Mouse (Mus musculus) liver, embryonic 13.5 days (tissue): ENCODE data around the gene S1pr3. TPM values are rescaled to one million over a fixed set of nuclear protein-coding genes. Genes with fewer than 3 reads are reported as not detected.

Source experiments
- ATAC-seq: fragments of 200-750 bp; cut with Nextera tagmentation; 2 replicates; pipeline ENCODE4 v1.8.0; 2017; ENCODE audit warnings: low read depth, mild to moderate bottlenecking, moderate number of reproducible peaks, moderate library complexity
- DNase-seq: peaks from one replicate; pipeline ENCODE4 v3.0.0; 2022
- H3K27ac ChIP-seq: fragments of 300-500 bp; sonication (generic); 2 replicates; pipeline ENCODE4 v1.5.1; 2015; ENCODE audit warnings: moderate library complexity, mild to moderate bottlenecking, inconsistent platforms
- H3K27me3 ChIP-seq: fragments of 300-500 bp; sonication (generic); 2 replicates; pipeline ENCODE4 v1.6.1; 2015; ENCODE audit warnings: mild to moderate bottlenecking, inconsistent platforms
- H3K36me3 ChIP-seq: fragments of 300-500 bp; sonication (generic); 2 replicates; pipeline ENCODE4 v1.6.1; 2015; ENCODE audit warnings: mild to moderate bottlenecking, inconsistent platforms
- H3K4me1 ChIP-seq: fragments of 300-500 bp; sonication (generic); replicated peaks from 2 replicates; pipeline ENCODE4 v1.6.1; 2015; ENCODE audit warnings: inconsistent platforms
- H3K4me2 ChIP-seq: fragments of 300-500 bp; sonication (generic); 2 replicates; pipeline ENCODE4 v1.6.1; 2015; ENCODE audit warnings: inconsistent platforms, mild to moderate bottlenecking, moderate library complexity
- H3K4me3 ChIP-seq: fragments of 300-500 bp; sonication (generic); replicated peaks from 2 replicates; pipeline ENCODE4 v1.5.1; 2015; ENCODE audit warnings: mild to moderate bottlenecking, inconsistent platforms
- H3K9ac ChIP-seq: fragments of 300-500 bp; sonication (generic); 2 replicates; pipeline ENCODE4 v1.6.1; 2015; ENCODE audit warnings: mild to moderate bottlenecking, inconsistent platforms
- H3K9me3 ChIP-seq: fragments of 300-500 bp; sonication (generic); replicated peaks from 2 replicates; pipeline ENCODE4 v1.6.1; 2016; ENCODE audit warnings: inconsistent platforms
- WGBS: fragments of 180-500 bp; shearing (Covaris S2); methylation state at CpG from one replicate; pipeline ENCODE4 v1.1.7; 2015; ENCODE audit not compliant: insufficient replicate concordance; 5-methylcytosine and 5-hydroxymethylcytosine counted together
- polyA plus RNA-seq: library from polyadenylated mRNA; unstranded; fragments of >200 nt; fragmentation: Nextera tagmentation; extraction: Ambion mirVana; gene quantifications from 2 replicates; pipeline ENCODE4 v1.2.1, GENCODE M21; 2015

S1pr3 gene
- polyA plus RNA-seq, 1 experiment from 2014 or later, result 1.8 TPM

DNA sequence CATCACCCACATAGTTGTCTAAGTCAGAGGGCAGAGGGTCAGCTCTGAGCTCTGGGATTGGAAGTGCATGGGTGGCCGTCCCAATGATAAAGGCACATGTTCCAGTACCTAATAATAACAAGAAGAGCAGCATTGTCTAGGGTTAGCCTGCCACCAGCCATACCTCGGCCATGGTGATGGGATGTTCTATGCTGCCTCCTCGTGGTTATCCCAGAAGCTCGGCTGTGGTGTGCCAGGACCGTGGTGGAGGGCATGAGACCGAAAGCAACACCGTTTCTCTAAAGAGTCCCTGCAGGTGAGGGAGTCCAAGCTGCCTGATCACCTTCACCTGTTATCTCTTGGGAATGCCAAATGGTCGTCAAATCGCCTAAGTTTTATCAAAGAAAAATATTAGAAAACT lies 15.2 kb downstream of the S1pr3 start:
- H3K4me3 ChIP-seq, result no peak overlapping the region
- no peak overlapping the region for H3K4me2 ChIP-seq
- H3K4me1 ChIP-seq, result no peaks in the 10 kb centered on the region
- no peaks in the 10 kb centered on the region for H3K27me3 ChIP-seq
- DNase-seq (no peak), ATAC-seq (no peak)
- WGBS, result 57% methylated on average over 9 of the region's 9 CpGs
- no peaks in the 10 kb centered on the region for H3K36me3 ChIP-seq
- H3K27ac ChIP-seq, result no peak overlapping the region
- H3K9ac ChIP-seq, result no peak overlapping the region
- H3K9me3 ChIP-seq, result no peaks in the 10 kb centered on the region

DNA sequence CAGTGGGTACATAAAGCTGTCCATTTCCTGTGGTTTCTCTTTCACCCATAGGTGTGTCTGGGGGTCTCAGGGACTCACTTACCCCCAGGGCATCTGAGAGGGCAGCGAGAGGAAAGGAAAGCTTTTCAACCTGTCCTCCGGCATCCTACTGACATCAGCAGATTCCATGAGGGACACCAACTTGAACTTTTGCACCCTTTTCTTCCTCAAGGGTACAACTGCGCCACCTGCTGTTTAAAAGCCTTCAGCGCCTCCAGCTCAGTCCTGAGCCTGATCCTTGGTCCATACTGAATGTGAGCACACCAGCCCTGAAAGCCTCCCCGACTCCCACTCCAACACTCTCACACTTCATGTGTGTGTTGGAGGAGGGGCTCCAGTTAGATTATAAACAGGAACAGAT lies 16.2 kb downstream of the S1pr3 start:
- DNase-seq (no peak), ATAC-seq (no peak)
- no peak overlapping the region for H3K9ac ChIP-seq
- H3K27me3 ChIP-seq, result no peaks in the 10 kb centered on the region
- no peaks in the 10 kb centered on the region for H3K4me1 ChIP-seq
- no peaks in the 10 kb centered on the region for H3K36me3 ChIP-seq
- H3K4me3 ChIP-seq, result no peak overlapping the region
- H3K9me3 ChIP-seq, result no peaks in the 10 kb centered on the region
- no peak overlapping the region for H3K4me2 ChIP-seq
- WGBS, result 19% methylated on average over 5 of the region's 5 CpGs
- no peak overlapping the region for H3K27ac ChIP-seq

DNA sequence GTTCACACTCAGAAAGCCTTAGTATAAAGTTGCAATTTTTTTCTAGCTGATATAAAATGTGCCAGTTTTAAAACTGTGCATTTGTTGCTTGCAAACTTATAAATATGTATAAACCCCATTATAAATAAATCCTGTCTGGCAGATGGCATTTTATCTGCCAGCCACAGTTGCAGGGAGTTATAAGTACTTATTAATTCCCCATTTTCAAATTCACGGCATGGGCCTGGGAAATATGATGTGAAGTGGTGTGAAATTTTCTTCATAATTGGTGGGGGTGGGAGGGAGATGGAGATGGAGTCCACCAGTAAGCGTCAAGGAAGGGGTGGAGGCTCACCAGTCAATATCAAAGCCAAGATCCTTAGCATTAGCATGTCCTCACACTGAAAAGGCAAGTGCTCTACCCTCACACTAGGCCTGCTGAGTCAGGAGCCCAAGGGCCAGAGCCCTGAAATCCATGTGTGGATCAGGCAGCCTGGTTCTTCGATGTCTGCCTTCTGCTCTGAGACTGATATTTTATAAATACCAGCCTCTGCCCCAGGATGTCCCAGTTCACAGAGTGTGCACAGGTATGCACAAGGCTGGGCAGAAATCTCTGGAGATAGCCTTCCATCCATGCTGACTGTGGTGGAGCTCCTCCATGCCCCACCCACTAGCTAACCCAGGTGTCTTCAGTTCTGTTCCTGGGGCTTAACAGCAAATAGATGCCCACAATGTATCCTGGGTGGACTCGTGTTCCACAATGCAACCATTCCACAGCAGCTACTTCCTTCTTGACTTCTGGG lies 17.4 kb downstream of the S1pr3 start:
- no peaks in the 10 kb centered on the region for H3K9me3 ChIP-seq
- no peaks in the 10 kb centered on the region for H3K4me1 ChIP-seq
- 58% methylated on average over 4 of the region's 4 CpGs for WGBS
- no peak for ATAC-seq
- no peak for DNase-seq
- H3K4me3 ChIP-seq, result no peak overlapping the region
- no peak overlapping the region for H3K9ac ChIP-seq
- no peak overlapping the region for H3K27ac ChIP-seq
- no peak overlapping the region for H3K4me2 ChIP-seq
- no peaks in the 10 kb centered on the region for H3K27me3 ChIP-seq
- no peaks in the 10 kb centered on the region for H3K36me3 ChIP-seq

DNA sequence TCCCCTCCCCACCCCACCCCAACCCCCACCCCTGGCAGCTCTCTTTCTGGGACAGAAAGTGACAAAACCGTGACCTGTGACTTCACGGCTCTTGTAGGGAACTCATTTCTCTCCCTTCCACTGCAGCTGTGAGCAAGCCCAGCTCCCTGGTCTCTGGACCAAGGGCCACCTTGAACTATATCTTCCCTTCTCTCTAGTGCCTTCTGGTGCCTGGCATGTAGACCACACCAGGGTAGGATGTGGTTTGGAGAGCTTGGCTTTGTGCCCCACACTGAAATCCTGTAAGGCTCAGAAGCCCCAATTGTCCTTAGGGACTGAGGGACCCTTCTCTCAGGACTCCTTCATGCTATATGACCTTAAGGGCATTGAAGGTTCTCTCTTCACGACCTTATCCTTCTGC lies 24.9 kb downstream of the S1pr3 start:
- H3K36me3 ChIP-seq, result no peaks in the 10 kb centered on the region
- H3K9ac ChIP-seq, result no peak overlapping the region
- H3K9me3 ChIP-seq, result no peaks in the 10 kb centered on the region
- ATAC-seq (no peak), DNase-seq (no peak)
- no peak overlapping the region for H3K4me3 ChIP-seq
- H3K4me2 ChIP-seq, result no peak overlapping the region
- no peaks in the 10 kb centered on the region for H3K27me3 ChIP-seq
- no peaks in the 10 kb centered on the region for H3K4me1 ChIP-seq
- H3K27ac ChIP-seq, result no peak overlapping the region
- 44% methylated on average over 3 of the region's 3 CpGs for WGBS

DNA sequence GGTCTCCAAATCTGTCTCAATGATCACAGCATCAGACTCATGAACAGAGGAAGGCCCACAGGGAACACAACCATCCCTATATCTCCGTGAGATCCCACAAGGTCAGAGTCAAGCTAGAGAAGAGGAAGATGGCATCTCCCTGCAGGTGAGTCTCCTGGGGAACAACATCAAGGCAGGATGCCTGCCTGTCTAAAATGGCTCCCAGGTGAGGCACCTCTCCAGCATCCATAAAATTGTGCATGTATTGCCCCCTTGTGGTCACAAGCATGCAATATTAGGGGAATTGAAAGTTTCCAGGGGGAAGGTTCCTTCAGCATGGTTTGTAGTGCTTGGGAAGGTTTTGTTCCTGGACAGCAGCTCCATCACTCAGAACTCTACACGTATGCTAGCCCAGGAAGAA lies 26.0 kb downstream of the S1pr3 start:
- no peak overlapping the region for H3K9ac ChIP-seq
- H3K27ac ChIP-seq, result no peak overlapping the region
- no peak overlapping the region for H3K4me3 ChIP-seq
- WGBS, result 28% methylated on average over 2 of the region's 2 CpGs
- H3K36me3 ChIP-seq, result no peaks in the 10 kb centered on the region
- no peaks in the 10 kb centered on the region for H3K4me1 ChIP-seq
- H3K27me3 ChIP-seq, result no peaks in the 10 kb centered on the region
- no peak for ATAC-seq
- H3K4me2 ChIP-seq, result no peak overlapping the region
- no peaks in the 10 kb centered on the region for H3K9me3 ChIP-seq
- DNase-seq, result no peak

DNA sequence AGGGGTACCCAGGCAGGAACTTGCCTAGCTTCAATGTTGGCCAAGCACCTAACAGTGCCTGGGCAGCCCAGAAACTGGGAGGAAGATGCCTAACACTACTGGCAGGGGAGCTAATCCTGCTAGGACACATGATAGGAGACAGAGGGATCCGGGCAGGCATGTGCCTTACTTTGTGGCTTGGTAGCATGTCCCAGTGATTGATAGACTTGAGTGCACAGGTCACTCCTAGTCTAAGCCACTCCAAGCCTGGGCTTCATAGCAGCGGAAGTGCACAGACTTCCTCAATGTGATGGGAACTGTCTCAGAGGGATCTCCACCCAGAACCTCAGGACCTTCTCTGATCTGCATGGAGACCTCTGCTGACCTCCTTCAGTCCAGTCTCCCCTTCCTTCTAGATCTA lies 26.7 kb downstream of the S1pr3 start:
- Histone ChIP-seq H3K27me3 (no peaks in the 10 kb centered on the region), H3K27ac (no peak overlapping the region), H3K36me3 (no peaks in the 10 kb centered on the region), H3K9ac (no peak overlapping the region), H3K4me1 (no peaks in the 10 kb centered on the region), H3K4me3 (no peak overlapping the region), H3K9me3 (no peaks in the 10 kb centered on the region), H3K4me2 (no peak overlapping the region)
- ATAC-seq (no peak), DNase-seq (no peak)
- WGBS, result 57% methylated on average over 2 of the region's 2 CpGs

DNA sequence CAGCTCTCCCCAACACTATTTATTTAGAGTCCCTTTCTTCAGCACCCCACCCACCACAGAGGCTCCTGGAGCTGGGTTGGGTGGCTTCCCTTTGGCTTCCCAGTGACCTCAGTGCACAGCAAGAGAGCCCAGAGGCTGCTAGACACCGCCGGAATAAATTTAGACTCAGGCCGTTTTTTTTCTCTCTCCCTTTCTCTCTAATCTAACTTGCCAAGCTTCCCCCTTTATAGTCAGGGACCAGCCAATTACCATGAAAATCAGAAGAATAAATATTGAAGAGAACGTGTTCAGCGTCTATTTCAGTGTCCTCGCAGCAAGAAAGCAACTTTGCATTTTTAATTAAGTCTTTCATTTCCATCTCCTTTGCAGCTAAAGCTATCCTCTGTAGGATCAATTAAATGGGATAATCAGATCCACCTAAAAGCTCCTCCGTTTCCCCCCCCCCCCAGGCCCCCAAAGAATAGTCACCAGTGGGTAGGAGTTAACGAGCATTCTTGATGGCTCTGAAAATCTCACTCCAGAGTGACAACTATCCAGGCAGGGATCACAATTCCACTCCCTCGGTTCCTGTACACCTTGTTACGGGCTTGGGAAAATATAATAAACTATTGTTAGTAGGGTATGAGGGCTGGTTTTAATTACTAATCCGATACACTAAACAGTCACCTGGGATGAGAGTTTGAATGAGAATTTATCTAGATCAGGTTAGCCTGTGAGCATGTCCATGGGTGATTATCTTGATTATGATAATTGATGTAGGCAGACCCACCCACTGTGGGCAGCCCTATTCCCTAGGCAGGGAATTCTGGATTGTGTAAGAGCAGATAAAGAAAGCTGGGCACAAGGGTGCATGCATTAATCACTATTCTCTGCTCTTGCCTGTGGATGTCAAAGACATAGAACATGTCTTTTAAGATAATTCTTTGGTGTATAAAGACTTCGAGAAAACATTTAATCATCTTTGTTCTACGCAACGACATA lies 29.0 kb downstream of the S1pr3 start:
- no peak overlapping the region for H3K4me3 ChIP-seq
- H3K36me3 ChIP-seq, result no peaks in the 10 kb centered on the region
- DNase-seq (no peak), ATAC-seq (no peak)
- WGBS, result 61% methylated on average over 14 of the region's 14 CpGs
- no peaks in the 10 kb centered on the region for H3K27me3 ChIP-seq
- H3K4me1 ChIP-seq, result no peaks in the 10 kb centered on the region
- no peak overlapping the region for H3K4me2 ChIP-seq
- H3K9me3 ChIP-seq, result no peaks in the 10 kb centered on the region
- no peak overlapping the region for H3K27ac ChIP-seq
- H3K9ac ChIP-seq, result no peak overlapping the region

DNA sequence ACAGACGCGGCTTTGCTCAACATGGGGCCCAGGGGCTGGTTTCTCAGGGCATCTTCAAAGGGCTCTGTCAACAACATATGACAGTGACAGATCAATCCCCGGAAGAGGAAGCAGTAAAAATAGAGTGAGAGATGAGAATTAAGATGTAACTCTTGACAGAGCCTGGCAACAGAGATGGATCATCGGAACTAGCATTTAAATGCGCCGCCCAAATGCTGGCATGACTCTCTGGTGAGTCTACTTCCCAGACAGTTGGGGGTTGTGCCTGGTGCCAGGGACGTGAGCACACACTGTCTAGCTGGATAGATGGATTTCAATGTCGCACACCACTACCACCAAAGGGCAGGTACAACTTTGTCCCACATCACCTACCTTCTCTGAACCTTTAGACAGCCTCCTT lies 34.5 kb downstream of the S1pr3 start:
- no peak for ATAC-seq
- WGBS, result 76% methylated on average over 8 of the region's 8 CpGs

DNA sequence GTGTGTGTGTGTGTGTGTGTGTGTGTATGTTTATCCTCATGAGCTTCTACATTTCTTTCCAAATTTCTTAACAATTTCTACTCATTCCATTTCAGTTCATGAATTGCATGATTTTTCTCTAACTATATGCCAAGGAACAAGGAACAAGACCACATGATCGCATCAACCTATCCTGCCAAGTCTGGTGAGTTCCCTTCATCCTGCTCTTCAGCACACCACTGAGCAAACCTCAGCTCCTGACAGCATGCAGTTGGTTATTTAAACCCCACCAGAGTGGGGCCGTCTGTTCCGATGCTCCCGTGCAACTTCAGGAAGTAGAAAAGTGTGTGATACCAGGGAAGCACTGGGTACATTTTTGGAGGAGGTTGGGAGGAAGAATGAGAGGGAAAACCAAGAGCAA lies 38.1 kb downstream of the S1pr3 start:
- Histone ChIP-seq H3K36me3 (no peaks in the 10 kb centered on the region), H3K4me3 (no peak overlapping the region), H3K27me3 (no peaks in the 10 kb centered on the region), H3K4me1 (no peaks in the 10 kb centered on the region), H3K27ac (no peak overlapping the region), H3K9me3 (no peaks in the 10 kb centered on the region), H3K9ac (no peak overlapping the region), H3K4me2 (no peak overlapping the region)
- ATAC-seq, result no peak
- 49% methylated on average over 4 of the region's 4 CpGs for WGBS
- no peak for DNase-seq

More for the DNA sequence above, 34.5 kb downstream of the S1pr3 start:
- Histone ChIP-seq H3K9ac (no peak overlapping the region), H3K36me3 (no peaks in the 10 kb centered on the region), H3K9me3 (no peaks in the 10 kb centered on the region), H3K4me3 (no peak overlapping the region), H3K4me2 (no peak overlapping the region), H3K4me1 (no peaks in the 10 kb centered on the region), H3K27me3 (no peaks in the 10 kb centered on the region), H3K27ac (no peak overlapping the region)
- no peak for DNase-seq

DNA sequence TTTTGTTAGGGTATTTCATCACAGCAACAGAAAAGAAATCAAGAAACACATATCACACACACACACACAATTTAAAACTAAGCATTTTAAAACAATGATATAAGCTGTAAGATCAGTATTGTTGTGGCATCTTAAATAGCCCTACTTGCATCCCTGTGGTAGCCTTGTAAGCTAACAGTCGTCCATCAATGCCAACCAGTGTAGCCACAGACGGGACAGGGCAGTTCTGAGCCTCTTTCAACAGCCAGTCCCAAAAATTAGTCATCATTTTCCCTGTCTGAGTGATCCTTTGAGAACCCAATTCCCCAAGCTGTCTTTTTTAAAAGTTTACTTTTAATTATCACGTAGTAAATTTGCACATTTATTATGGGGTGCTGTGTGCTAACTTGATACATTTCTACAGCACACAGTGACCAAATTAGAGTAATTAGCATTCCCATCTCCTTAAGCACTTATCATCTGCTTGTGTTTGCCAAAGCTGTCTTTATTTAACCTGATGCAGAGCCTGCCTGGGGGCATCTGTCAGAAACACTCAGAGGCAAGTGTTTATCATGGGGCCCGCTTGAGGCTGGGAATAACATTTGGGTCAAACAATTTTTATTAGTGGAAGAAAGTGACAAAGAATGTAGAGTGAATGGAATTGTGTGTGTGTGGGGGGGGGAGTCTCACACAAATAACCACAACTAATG lies 47.9 kb downstream of the S1pr3 start:
- ATAC-seq, result no peak
- no peak overlapping the region for H3K4me3 ChIP-seq
- WGBS, result 38% methylated on average over 4 of the region's 4 CpGs
- DNase-seq, result no peak
- H3K9me3 ChIP-seq, result 0 out of 2 replicates have a peak, but pooled peaks cover 2% of the 10 kb centered on the region
- no peak overlapping the region for H3K4me2 ChIP-seq
- H3K9ac ChIP-seq, result no peak overlapping the region
- no peaks in the 10 kb centered on the region for H3K36me3 ChIP-seq
- H3K27ac ChIP-seq, result no peak overlapping the region
- H3K4me1 ChIP-seq, result no peaks in the 10 kb centered on the region
- no peaks in the 10 kb centered on the region for H3K27me3 ChIP-seq

DNA sequence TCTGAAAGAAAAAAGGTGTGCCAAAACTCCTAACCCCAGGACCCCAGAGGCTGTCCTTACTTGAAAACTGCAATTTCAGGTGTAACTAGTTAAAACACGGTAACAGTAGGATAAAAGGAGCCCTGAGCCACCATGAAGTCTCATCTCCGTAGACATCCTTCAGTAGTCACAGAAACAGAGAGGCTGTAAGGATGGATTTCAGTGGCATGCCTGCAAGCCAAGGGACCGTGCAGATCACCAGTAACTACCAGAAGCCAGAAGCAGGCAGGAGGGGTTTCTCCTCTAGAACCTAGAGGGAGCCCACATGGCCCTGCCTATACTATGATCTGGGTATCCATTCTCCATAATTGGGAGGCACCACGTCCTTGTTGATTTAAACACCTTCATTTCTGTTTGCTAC lies 55.9 kb downstream of the S1pr3 start:
- Histone ChIP-seq H3K27me3 (no peaks in the 10 kb centered on the region), H3K4me1 (no peaks in the 10 kb centered on the region), H3K27ac (no peak overlapping the region), H3K9ac (no peak overlapping the region), H3K36me3 (no peaks in the 10 kb centered on the region), H3K4me2 (no peak overlapping the region), H3K9me3 (0 out of 2 replicates have a peak, but pooled peaks cover 2% of the 10 kb centered on the region), H3K4me3 (no peak overlapping the region)
- ATAC-seq (no peak), DNase-seq (no peak)
- 57% methylated on average over 4 of the region's 4 CpGs for WGBS
